Mouse (Mus musculus) fibroblast of lung, adult 2 months (primary cell): Measurements from ENCODE around the gene Agtpbp1.

ENCODE experiments used
- DNase-seq: peaks from one replicate; pipeline ENCODE4 v3.0.0-alpha.2; 2011; ENCODE audit warnings: low read depth

Gene Agtpbp1

DNA sequence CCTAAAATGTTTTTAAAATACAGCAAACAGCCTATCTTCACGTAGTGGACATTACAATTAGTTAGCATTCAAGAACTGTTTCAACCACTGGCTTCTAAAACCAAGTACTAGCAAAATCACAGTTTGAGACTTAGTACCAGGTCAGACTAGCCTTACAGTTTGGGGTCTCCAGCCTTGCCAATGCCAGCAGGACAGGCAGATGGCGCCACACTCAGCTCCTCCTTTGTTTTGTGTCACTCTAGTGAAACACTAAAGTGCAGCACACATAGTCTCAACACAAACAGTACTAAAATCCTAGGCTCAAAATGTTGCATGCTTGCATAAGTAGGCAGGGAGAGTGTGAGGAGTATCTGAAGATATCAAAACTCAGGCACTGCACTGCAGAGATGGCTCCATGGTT is 53.8 kb downstream of the Agtpbp1 start:
- DNase-seq: no peak

DNA sequence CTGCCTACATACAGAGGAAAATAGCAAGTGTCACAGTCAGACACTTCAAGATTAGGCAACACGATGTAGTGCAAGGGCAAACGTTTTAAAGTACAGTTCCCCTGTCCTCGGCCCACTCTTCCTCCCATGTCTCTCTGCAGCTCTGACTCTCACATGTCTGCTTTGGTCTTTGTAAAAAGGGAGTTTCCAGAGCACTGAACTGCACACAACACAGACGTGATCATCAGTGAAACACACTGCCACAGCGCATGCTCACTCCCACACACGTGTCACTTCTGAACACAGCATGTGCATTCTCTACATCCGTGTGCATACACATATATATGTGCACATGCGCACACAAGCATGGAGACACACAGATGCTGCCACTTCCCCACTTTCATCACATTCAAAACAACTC is 54.5 kb downstream of the Agtpbp1 start:
- DNase-seq: no peak

DNA sequence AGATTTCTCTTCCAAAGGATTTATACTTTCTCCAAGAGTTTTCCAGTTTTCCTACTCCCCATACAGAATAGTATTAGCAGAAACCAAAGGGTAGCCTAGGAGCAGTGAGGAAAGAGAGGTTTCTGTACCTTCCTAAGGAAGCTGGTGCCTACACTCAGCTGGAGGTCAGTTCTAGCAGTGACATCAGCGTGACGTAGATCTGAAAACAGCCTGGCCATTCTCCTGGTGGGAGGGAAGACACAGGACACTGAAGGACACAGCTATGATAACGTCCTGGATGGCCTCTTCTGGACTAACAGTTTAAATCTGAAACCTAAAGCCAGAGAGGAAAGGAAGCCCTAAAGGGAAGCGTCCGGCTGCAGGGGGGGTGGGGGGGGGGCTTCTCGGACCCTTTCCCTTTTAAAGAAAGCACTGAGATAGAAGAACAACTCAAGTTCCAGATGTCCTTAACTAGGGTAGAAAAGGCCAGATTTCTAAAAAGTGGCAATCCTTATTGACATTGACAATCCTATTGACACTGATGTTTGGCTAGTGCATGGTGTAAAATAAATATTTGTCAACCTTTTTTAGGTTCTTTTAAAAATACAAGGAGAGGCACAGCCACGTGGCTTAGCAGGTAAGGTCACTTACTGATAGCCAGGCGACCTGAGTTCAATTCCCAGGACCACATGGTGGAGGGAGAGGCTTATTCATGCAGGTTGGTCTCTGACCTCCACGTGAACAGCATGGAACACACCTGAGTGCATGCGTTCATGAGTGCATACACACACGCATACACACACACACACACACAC is 63.6 kb downstream of the Agtpbp1 start:
- DNase-seq: no peak

DNA sequence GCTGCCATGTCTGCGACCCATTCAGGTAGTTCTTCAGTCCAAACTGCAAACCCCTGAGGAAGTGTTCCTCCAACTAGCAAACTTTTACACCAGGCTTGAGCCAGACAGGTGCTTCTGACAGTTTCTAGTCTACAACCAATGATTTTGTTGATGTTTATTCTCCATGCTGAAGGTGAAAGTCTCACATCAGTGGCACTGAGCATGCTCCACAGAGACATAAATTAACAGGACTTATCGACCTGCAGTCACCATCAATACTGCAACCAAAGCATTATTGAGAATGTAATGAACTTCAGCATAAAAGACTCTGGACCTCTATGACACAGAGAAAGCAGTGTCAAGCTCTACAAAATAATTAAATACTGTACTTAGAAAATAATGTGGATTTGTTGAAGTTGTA is 64.2 kb downstream of the Agtpbp1 start:
- DNase-seq: no peak

DNA sequence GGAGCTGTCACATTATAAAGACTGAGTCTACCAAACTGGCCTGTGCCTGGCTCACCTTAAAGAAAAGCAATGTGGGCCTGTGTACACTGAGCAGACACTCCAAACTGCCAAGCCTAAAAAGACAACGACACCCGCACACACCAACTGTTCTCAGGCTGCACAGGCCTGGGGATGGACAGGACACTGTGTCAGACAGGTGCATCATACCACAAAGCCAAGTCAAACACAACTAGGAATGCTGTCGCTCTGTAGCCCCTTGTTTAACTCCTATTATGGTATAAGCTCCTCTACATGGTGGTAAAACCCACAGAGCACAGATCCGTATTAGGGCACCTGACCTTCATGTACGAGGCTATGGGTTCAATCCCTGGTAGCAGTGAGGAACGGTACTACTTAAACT is 65.5 kb downstream of the Agtpbp1 start:
- no peak for DNase-seq

DNA sequence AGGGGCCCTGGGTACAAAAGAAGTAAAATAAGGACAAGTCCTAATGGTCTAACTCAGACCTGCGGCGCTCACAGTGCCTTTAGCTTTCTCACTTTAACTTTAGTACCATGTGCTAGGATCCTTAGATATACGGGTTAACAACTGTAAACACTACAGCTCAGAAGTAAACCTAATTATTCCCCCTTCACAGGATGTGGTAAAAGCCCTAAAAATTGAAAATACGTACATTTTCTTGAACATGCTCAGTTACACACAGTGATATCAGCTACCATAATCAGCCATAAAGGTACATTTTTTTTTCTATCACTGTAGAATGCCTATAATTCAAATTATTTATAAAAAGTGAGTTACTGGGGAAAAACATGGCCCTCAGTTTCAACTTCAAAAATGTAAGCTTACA is 67.0 kb downstream of the Agtpbp1 start:
- DNase-seq: no peak

DNA sequence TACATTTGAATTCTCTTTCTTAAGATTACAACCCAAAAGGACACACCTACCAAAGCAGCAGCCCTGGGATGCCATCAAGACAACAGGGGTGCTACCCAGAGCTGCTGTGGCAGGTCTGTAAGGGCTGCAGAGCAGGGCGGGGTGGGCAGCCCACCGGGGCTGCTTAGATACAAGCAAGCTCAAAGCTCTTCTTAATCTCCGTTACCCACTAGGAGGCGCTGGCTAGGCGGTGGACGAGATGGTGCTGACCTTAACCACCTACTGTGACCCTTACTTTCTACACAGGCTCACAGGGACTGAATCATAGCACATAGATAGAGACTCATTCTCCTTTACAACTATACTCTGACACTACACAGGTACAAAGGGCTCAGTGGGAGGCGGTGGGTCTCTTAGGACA is 70.0 kb downstream of the Agtpbp1 start:
- peak; percentile 15 for DNase-seq

DNA sequence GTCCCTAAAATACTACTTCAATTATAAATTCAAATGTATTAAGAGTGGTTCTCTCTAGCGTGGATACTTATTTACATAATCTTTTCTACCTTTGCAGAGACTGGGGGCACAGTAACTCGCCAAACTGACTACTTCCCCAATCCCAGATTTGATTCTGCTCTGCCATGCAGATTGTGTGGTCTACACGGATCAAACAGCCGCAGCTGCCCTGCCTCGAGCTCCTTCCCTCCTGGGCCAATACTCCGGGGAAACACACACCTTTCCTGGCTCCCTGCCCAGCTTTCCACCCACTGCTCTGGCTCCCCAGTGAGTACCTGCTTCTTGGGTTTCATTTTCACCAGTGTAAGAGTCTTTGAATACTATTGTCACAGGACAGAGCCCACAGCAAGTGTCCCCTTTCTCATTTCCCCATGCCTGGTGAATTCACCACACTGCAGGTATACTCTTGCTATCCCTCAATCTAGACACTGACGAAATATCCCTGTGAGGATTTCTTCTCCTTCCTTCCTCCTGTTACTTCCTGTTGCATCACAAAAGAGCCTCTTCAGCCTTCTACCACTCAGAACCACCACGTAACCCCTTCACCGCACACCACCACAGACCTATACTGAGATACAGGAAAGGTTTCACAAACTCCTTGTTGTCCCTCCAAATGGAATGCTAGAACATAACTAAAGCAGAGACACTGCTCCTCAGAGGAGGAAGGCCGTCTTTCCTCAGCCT is 75.2 kb downstream of the Agtpbp1 start:
- no peak for DNase-seq

DNA sequence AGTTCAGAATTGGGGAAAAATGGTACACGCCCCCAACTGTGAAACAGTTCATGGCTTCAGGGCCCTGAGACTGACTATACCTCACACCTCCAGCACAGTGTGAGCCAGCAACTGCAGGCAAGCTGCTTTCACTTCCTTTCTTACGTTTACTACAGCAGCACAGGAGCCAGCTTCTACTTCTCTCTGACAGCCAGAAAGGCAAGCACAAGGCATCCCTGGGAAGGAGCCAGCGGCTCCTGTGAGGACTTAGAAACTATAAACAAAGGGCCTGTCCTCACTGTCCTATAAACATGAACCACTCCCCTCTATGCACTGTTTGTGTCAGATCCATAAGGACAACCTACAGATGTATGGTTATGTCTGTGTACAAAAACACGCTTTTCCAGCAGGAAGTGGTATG is 76.4 kb downstream of the Agtpbp1 start:
- no peak for DNase-seq

DNA sequence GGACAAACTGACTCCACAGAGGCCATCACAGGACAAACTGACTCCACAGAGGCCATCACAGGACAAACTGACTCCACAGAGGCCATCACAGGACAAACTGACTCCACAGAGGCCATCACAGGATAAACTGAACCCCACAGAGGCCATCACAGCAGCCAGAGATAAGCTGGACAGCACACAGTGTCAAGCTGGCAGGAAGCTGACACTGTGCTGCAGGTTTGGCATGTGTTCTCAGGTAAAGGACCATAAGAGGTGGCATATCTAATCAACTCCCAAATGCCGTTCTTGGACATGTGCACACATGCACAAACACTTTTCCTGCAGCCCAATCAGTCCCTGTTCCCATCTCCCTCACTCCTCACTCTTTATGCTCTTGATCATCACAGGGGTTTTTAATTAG is 78.6 kb downstream of the Agtpbp1 start:
- DNase-seq: no peak

DNA sequence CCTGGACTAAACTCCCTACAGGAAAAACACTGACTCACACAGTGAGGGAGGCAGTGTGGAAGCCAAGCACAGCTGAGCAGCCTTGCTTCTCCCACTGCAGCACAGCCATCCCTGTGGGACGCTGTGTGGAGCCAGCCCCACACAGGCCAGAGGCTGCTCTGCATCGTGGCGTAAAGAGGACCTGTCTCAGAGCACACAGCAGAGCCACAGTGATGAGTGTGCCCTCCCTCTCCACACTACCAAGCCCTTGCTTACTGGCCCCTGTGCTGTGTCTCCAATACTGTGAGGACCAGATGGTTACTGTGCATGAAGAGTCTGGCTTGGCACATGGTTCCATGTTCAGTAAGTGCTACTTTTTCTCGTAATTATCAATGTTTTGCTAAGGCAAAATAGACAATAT is 79.2 kb downstream of the Agtpbp1 start:
- DNase-seq: no peak

DNA sequence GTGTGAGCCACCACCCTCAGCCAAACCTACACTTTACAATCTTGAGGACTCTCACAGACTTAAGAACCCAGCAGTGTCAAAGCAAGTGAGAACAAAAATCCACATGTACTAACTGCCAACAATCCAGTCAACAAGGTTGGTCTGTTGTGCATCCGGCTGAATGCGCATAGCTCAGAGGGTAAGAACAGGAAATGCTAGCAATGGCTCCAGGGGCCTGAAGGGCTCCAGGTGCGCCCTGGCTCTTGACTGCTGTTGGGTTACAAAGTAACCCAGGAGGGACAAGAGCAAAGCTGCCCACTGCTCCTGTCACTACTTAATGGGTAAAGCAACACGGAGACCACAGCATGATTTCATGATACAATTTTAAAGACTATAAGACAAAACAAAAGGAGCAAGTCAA is 81.4 kb downstream of the Agtpbp1 start:
- no peak for DNase-seq

DNA sequence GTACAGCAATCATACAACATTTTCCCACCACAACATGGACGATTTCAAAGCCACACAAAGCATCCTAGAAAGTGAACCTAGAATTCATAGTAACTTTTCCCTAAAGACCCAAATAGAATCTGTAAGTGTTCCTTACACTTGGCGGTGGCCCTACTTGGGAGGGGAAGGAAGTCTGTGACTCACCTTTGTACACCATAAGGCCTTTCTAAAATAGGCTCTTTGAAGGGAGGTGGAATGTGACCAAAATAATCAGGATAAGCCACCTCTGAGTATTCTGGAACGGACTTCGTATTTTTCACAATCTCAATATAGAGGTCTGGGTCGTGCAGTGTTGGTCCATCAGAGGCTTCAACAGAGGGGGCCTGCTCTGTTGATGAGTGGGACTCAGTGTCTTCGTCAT is 85.2 kb downstream of the Agtpbp1 start:
- no peak for DNase-seq

DNA sequence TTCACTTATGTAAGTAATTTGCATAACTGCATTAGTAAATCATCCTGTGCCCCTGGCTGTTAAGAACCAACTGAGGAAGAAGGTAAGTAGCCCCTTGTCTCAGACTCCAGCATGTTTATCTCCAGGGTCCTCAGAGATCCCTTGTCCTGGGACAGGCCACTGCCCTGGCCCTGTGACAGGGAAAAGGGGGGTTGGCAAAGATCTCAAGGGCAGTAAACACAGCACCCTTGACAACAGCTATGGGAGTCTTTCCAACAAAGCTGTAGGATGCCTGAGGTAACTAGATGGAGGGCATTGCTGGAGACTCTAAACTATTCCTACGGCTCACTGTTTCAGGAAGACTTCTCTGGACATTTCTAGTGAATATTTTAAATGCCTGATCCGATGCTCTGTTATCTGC is 85.7 kb downstream of the Agtpbp1 start:
- no peak for DNase-seq

DNA sequence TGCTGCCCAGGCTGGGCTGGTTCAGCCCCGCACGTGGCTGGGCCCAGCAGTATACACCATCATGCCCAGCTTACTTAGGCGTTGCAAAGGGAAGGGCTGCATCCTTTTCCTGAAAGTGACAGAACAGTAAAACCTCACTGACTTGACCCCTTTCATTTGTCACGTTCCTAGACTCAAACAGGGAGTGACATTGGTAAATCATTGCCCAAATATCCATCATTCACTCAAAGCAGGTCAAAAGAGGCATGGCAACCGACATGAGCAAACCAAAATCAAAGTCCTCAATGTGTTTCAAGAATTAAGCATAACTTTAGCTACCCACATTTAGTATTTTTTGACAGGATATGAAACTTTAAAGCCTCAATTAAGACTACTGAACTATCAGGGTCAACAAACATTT is 86.8 kb downstream of the Agtpbp1 start:
- no peak for DNase-seq

DNA sequence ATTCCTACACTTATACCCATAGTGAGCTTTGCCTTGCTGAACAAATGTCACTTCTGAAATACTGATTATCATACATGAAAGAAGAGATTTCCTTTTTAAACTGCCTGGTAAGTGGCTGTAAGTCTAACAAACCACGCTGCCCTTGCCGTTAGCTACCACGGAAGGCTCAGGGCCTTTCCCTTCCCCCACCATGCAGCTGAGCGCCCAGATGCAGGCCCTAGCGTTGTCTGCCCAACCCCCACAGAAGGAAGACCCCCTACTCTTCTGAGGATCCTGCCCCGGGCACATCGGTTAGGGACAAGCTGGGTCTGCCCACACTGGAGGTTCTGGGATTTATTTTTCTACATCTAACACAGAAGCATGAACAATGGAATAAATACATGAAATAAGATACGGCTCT is 89.2 kb downstream of the Agtpbp1 start:
- no peak for DNase-seq

DNA sequence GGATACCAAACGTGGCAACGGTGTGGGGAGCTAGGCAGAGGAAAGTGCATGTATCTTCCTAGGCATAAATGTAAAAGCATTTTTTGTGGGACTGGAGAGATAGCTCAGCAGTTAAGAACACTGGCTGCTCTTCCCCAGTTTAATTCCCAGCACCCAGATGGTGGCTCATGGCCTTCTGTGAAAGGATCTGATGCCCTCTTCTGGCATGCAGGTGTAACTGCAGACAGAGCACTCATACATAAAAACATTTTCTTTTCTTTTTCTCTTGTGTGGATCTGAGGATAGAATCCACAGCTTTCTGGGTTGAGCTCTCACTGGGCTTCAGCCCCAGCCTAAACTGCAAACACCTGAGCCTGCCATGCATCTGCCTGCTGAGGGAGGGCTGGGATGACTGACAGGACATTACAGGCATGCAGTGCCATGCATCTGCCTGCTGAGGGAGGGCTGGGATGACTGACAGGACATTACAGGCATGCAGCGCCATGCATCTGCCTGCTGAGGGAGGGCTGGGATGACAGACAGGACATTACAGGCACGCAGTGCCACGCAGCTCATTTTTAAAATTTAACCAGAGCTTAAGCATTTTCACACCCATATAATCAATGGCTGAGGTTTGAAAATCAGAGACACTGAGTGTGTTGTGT is 90.3 kb downstream of the Agtpbp1 start:
- no peak for DNase-seq

DNA sequence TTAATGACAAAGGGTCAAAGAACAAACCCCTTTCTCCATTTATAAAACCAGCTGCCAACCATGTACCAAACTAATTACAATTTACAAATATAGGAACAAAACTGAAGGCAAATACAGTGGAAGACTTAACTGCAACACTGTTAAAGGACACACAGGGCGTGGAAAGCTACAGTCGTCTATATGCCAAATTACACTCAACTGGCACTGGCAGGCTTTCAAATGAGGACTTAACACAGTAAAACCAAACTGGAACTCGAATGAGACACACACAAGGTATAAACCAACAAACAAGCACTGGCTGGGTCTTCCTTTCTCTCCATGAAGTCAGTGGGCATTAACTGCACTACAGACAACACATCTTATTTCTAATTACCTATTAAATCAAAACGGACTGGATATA is 94.3 kb downstream of the Agtpbp1 start:
- no peak for DNase-seq

DNA sequence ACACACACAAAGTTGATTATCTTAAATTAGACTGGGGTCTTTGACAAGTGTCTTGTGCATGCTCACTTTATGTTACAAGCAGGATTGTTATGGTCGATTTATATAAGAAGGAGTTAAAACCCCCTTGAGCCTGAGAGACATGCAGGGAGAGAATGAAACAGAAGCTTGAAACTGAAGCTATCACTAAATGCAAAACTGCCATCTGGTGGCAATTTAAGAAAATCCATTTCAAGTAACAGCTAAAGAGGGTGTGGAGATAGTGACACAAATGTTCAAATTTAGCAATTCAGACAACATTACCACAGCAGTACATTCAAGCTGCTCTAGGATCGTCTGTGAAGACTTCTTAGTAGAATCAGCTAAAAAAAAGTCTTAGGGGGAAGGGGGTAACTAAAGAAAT is 95.9 kb downstream of the Agtpbp1 start:
- DNase-seq: peak; percentile 29

DNA sequence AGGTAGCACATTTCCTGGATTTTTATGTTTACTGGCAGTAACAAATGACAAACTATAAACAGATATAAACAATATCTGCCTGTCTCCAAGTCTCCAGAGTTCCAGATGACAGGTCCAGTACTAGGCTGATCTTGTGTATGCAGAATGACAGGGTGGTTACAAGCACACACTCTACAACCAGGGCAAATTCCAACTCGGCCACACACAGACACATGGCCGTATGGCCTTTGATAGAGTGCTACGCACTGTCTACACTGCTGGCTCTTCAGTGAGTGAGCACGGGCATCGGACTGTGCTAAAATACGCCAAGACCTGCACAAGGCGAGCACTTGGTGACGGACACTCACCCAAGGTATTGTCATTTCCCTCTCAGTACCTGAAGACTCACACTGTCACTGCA is 97.7 kb downstream of the Agtpbp1 start:
- no peak for DNase-seq

DNA sequence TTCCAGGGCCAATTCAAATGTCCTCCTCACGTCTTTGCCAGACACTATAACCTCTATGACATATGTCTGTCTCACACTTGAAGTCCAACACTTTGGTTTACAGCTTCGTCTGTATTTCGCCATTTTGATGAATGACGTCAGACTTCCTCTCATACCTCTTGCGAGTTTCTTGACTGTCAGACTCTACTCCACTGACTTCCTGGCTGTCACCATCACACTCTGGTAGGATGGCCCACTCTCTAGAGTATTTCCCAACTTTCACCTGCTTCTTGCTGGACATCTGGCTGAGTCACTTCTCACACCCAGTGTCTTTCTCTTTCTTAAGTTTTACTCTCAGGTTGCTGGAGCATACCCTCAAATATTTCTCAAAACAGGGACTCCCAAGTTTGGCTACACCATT is 98.8 kb downstream of the Agtpbp1 start:
- DNase-seq: no peak

DNA sequence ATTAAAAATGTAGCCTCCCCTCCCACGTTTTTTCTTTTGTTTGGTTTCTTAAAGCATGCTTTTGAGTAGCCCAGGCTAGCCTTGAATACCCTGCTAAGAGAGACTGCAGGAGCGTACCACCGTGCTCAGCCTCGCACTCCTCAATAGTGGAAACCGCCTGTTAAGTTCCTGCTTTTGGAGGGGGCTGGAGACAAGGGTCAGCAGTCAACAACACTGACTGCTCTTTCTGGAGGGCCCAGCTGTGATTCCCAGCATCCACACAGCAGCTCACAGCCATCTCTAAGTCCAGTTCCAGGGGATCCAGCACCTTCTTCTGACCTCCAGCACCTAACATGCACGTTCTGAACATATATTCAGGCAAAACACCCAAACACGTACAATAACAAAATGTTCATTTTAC is 99.6 kb downstream of the Agtpbp1 start:
- no peak for DNase-seq

DNA sequence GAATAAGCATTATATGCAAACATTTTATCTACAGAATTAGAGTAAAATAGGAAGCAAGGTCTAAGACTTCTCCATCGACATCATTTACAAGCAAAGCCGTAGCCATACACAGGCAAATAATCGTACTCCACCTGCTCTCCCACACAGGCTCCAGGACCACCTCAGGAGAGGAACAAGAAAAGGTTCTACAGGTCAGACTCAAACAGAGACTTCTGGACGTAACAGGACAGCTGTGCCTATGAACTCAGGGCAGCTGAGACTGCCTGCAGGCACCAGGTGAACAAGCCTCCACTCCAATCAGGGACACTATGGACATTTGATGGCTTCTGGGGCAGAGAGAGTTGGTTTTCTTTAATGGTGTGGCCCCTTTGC is 103.6 kb downstream of the Agtpbp1 start:
- DNase-seq: no peak
